In the genomic region with DNA sequence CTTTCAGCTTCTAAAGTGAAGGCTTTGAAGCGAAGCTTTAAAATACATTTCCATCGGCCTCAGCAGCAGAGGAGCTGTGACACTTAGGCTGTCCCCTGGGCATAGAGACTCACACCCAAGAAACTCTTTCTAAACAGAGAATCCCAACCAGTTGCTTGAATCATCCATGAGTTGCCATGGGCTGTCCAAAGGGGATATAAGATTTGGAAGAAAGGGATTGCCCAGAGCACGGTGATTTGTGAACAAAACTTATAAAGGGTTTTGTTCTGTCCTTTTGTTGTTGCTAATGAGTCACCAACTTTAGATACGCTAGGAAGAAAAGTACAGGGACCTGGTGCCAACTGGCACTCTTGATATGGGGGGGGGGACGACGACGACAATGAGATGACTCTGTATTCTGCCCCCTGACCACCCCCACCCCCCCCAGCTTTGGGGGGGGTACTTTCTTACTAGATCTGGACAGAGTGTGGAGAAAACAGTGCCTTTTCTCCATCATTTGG, we compare ENCODE assay signal across 10 mouse cellular contexts.
A peak's percentile ranks its signal among the peaks of the same experiment; 100 is the strongest.
DNase-seq lines count a peak whose midpoint lies in the region; ATAC-seq and TF ChIP-seq lines count a peak whose summit lies in the region.
"Had no signal": no experiment of that assay in that cellular context is flagged by ENCODE, and none has a peak within 500 bp of the region (broad histone marks: within the 10 kb centered on the region; RNA-seq: fewer than 3 reads in every experiment).

No protein-coding gene starts in this region.

- H3K27me3 ChIP-seq in heart, embryonic 13.5 days (replicated peaks) = no peaks in the 10 kb centered on the region
- H3K27me3 ChIP-seq in heart, embryonic 12.5 days (replicated peaks) = no peaks in the 10 kb centered on the region
- H3K27me3 ChIP-seq in forebrain, embryonic 10.5 days (ENCODE audit: poor library complexity, severe bottlenecking) = no peaks in the 10 kb centered on the region
- H3K27me3 ChIP-seq in hindbrain, postnatal 0 days (ENCODE audit: insufficient read depth, low read length) = no peaks in the 10 kb centered on the region
- H3K27me3 ChIP-seq in neural tube, embryonic 12.5 days (replicated peaks) = no peaks in the 10 kb centered on the region

- H3K4me1 ChIP-seq in heart, embryonic 13.5 days = peaks cover 91% of the 10 kb centered on the region
- peaks cover 83% of the 10 kb centered on the region for H3K4me1 ChIP-seq in heart, embryonic 12.5 days (replicated peaks)
- peaks cover 46% of the 10 kb centered on the region for H3K4me1 ChIP-seq in forebrain, embryonic 10.5 days
- H3K4me1 ChIP-seq in hindbrain, postnatal 0 days (ENCODE audit: insufficient read depth, low read length) = peaks cover 14% of the 10 kb centered on the region; the same call in 1 of the 2 replicates
- H3K4me1 ChIP-seq in neural tube, embryonic 12.5 days = peaks cover 16% of the 10 kb centered on the region

- 82% methylated on average over 7 of the region's 7 CpGs for WGBS in heart, embryonic 13.5 days
- WGBS in heart, embryonic 12.5 days = 73% methylated on average over 7 of the region's 7 CpGs
- WGBS in forebrain, embryonic 10.5 days = 66% methylated on average over 7 of the region's 7 CpGs
- 28% methylated on average over 7 of the region's 7 CpGs for WGBS in hindbrain, postnatal 0 days
- 35% methylated on average over 7 of the region's 7 CpGs for WGBS in neural tube, embryonic 12.5 days

- ATAC-seq in heart, embryonic 13.5 days (ENCODE audit: extremely low read depth, insufficient number of reproducible peaks, low FRiP score, low TSS enrichment) = no peak
- no peak for ATAC-seq in heart, embryonic 12.5 days (ENCODE audit: insufficient number of reproducible peaks, low FRiP score)
- peak; percentile 49; the same call in 1 of the 2 replicates for ATAC-seq in hindbrain, postnatal 0 days
- peak; percentile 52 for ATAC-seq in neural tube, embryonic 12.5 days (ENCODE audit: low FRiP score, low read depth)
- ATAC-seq in CD4-positive, CD25-positive, alpha-beta regulatory T cell, adult 4 months = no peak
- ATAC-seq: liver, postnatal 0 days had no signal

- no peaks in the 10 kb centered on the region for H3K9me3 ChIP-seq in heart, embryonic 13.5 days
- H3K9me3 ChIP-seq in heart, embryonic 12.5 days (replicated peaks) = no peaks in the 10 kb centered on the region
- no peaks in the 10 kb centered on the region for H3K9me3 ChIP-seq in forebrain, embryonic 10.5 days
- no peaks in the 10 kb centered on the region for H3K9me3 ChIP-seq in hindbrain, postnatal 0 days (ENCODE audit: low read length)
- H3K9me3 ChIP-seq in neural tube, embryonic 12.5 days = no peaks in the 10 kb centered on the region

- no peak for TF ChIP-seq CTCF in hindbrain, postnatal 0 days (IDR thresholded peaks at IDR 0.05; ENCODE audit: low read depth)

- no peak overlapping the region for H3K4me3 ChIP-seq in heart, embryonic 13.5 days
- no peak overlapping the region for H3K4me3 ChIP-seq in heart, embryonic 12.5 days
- H3K4me3 ChIP-seq in forebrain, embryonic 10.5 days = no peak overlapping the region
- H3K4me3 ChIP-seq in hindbrain, postnatal 0 days (ENCODE audit: low read length) = no peak overlapping the region
- no peak overlapping the region for H3K4me3 ChIP-seq in neural tube, embryonic 12.5 days

- DNase-seq in forebrain, embryonic 10.5 days (ENCODE audit: extremely low spot score, low spot score) = no peak
- DNase-seq in hindbrain, postnatal 0 days (ENCODE audit: low spot score) = peak; percentile 32
- no peak for DNase-seq in right cerebral cortex, adult 18-20 months
- DNase-seq in cerebellum, postnatal 25 days = no peak
- DNase-seq: gastrocnemius, postnatal 10 days; liver, postnatal 0 days had no signal

- no peak overlapping the region; the same call in 1 of the 2 replicates for H3K27ac ChIP-seq in heart, embryonic 13.5 days (replicated peaks)
- no peak overlapping the region for H3K27ac ChIP-seq in heart, embryonic 12.5 days (ENCODE audit: poor library complexity, severe bottlenecking)
- H3K27ac ChIP-seq in forebrain, embryonic 10.5 days = peak overlapping the region; percentile 58
- H3K27ac ChIP-seq in hindbrain, postnatal 0 days = no peak overlapping the region
- H3K27ac ChIP-seq in neural tube, embryonic 12.5 days = no peak overlapping the region

- no peak overlapping the region for H3K4me2 ChIP-seq in heart, embryonic 13.5 days
- no peak overlapping the region for H3K4me2 ChIP-seq in heart, embryonic 12.5 days
- no peak overlapping the region for H3K4me2 ChIP-seq in hindbrain, postnatal 0 days (ENCODE audit: low read depth, low read length)
- no peak overlapping the region for H3K4me2 ChIP-seq in neural tube, embryonic 12.5 days (replicated peaks)

- H3K9ac ChIP-seq in heart, embryonic 13.5 days = 0 out of 2 replicates have a peak overlapping the region, but pooled peaks have one; percentile 0
- H3K9ac ChIP-seq in heart, embryonic 12.5 days = no peak overlapping the region
- no peak overlapping the region for H3K9ac ChIP-seq in hindbrain, postnatal 0 days (replicated peaks; ENCODE audit: low read length)
- H3K9ac ChIP-seq in neural tube, embryonic 12.5 days = no peak overlapping the region
- H3K9ac ChIP-seq: liver, postnatal 0 days had no signal

- H3K36me3 ChIP-seq in heart, embryonic 13.5 days = no peaks in the 10 kb centered on the region; the same call in none of the 2 replicates
- no peaks in the 10 kb centered on the region for H3K36me3 ChIP-seq in heart, embryonic 12.5 days
- H3K36me3 ChIP-seq in forebrain, embryonic 10.5 days (replicated peaks) = peaks cover 7% of the 10 kb centered on the region
- no peaks in the 10 kb centered on the region for H3K36me3 ChIP-seq in hindbrain, postnatal 0 days (ENCODE audit: insufficient read depth, low read length)
- H3K36me3 ChIP-seq in neural tube, embryonic 12.5 days = no peaks in the 10 kb centered on the region

Comparison
In these comparisons a context has a peak if more than half of its experiments do, and no peak if none do; other contexts are left out.
1. ATAC-seq: peak in hindbrain, postnatal 0 days (single experiment) and neural tube, embryonic 12.5 days (single experiment); none in heart, embryonic 13.5 days (single experiment), heart, embryonic 12.5 days (single experiment) and CD4-positive, CD25-positive, alpha-beta regulatory T cell, adult 4 months (single experiment).